Mouse (Mus musculus) ovary, postnatal 14 days (tissue): ENCODE measurements around the gene Olfr364-ps1.

Source experiments
- DNase-seq: peaks from one replicate; pipeline ENCODE4 v3.0.0; 2022; ENCODE audit warnings: low spot score

Gene Olfr364-ps1

DNA sequence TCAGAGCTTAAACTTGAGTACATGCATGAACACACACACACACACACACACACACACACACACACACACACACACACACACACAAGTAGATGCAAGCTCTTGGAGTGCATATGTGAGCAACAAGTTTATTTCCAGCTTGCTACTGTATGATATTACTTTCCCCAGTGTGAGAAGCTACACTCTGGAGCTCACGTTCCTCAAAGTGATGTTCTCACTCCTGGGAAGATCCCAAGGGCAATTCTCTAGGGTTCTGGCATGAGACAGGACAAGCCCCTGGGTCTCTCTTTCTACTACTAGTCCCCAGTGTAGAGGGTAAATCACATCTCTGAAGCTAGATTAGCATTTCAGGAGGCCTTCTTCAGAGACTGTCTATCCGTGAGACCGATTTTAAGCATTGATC is at the start of gene Olfr364-ps1:
TSS of gene Olfr364-ps1 (plus strand) at position 301 of the 400 bp plus-strand sequence.
- no peak for DNase-seq

DNA sequence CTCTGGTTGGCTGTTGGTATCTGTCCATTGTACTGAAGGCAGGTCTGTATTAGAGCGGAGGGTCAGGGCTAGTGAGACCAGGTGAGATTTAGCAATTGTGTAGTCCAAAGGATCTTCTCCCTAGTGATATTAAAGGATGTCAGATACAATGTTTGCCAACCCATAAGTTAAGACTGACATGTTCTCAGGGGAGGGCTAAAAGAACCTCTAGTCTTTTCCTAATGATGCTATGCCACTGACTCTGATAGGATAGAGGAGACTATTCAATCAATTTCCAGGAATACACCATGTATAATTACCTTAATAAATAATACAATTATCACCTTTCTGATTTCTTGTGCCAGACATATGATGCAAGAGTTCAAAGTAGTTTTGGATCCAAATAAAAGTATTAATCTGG is 21.3 kb upstream of the Olfr364-ps1 start, which contains the start of gene Olfr362:
TSS of gene Olfr362 (minus strand) at position 101 of the 400 bp plus-strand sequence.
- DNase-seq, result no peak

DNA sequence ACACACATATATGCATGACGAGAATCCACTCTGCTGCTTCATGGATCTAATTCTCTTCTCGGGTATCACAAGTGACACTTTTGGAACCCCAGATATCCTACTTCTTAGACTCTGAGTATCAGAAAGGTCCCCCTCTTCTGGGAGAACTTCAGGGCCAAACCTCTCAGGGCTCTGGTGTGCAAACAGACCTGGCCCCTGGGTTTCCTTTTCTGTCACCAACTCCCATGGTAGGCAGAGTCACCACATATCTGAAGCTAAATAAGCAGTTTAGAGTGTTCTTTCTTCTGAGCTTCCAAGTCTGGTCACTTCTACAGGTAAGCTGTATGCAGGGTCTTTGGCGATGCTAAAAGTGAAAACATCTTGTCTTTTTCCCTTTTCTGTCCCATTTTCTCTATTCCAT is 48.8 kb downstream of the Olfr364-ps1 start, which contains the start of gene Olfr365:
TSS of gene Olfr365 (plus strand) at position 301 of the 400 bp plus-strand sequence.
- DNase-seq, result no peak
